Mouse (Mus musculus) right cerebral cortex, postnatal 36 days (tissue): ENCODE measurements at regions not wholly inside any gene's neighbourhood (a gene's known extent, or its start where the extent isn't known, plus 50 kb on each side); places are given as distances from the start of the nearest gene placed in this dataset.
A peak's percentile ranks its signal among the peaks of the same experiment; 100 is the strongest.

Experiments used
- DNase-seq, 2 experiments: peaks; one replicate each; pipeline ENCODE4 v3.0.0; 2022; ENCODE audit warnings: low spot score in 2 of 2, mixed read lengths in 1 of 2

DNA sequence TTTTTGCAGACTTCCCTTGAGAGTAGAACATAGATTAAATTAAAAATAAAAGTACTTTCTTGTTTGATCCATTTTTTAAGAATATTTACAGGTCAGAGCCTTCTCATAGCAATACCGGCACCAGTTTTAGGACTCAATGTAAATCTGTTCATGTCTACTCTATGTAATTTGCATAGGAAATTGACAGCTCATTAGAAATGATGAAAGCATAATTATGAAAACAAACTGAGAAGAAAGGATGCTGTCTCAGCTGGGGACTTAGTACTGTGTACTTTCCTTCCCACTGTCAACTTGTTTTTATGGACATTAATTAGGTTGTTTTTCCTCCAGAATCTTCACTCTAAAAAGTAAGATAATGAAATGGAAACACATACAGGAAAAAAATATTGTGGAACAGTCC, 3344.8 kb upstream of the Gm6569 start:
- no peak for DNase-seq

DNA sequence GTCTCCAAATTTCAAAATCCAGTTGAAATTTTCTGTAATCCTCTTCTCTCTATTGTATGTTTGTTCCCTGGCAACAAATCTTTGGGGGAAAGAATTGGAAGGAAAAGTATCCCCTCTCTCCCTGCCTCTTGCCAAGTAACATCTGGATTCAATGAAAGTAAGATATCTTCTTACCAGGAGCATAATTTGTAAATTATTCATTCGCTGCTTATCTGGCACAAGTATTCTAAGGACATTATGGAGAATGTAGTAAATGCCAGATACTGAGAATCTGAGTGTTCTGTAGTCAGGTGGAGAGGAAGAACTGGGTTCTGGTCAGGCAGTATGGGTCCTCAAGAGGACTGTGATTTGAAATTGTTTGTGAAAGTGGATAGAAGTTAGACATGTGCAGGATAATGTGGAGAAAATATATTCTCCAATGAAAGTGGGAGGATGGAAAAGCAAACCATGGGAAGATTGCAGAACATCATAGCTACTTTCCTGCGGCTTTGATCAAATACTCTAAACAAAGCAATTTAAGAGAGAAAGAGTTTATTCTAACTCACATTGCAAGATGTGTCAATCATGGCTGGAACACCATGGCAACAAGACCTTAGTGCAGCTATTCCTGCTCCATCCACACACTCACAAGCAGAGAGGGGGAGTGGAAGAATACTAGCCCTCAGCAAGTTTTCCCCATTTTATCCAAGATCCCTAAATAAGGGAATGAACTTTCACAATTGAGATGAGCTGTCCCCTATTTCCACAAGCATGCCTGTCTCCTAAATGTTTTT, 3327.1 kb upstream of the Gm6569 start:
- no peak for DNase-seq

DNA sequence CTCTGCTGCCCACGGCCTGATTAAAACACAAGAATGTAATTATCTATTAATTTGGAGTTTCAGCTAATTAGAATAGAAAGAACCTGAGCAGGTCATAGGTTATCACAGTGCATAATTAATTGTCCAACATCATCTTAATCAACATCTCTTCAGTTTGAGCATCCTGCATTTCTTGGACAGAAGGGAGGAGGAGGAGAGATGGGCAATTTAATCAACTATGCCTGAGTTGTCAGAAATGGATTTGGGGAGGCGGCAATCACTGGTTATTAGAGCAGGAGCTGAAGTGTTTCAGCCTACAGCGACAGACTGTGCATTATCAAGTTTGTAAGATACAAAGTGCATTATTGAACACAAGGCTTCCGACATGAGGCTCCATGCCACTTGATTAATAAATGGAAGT, 3313.8 kb upstream of the Gm6569 start:
- DNase-seq = no peak

DNA sequence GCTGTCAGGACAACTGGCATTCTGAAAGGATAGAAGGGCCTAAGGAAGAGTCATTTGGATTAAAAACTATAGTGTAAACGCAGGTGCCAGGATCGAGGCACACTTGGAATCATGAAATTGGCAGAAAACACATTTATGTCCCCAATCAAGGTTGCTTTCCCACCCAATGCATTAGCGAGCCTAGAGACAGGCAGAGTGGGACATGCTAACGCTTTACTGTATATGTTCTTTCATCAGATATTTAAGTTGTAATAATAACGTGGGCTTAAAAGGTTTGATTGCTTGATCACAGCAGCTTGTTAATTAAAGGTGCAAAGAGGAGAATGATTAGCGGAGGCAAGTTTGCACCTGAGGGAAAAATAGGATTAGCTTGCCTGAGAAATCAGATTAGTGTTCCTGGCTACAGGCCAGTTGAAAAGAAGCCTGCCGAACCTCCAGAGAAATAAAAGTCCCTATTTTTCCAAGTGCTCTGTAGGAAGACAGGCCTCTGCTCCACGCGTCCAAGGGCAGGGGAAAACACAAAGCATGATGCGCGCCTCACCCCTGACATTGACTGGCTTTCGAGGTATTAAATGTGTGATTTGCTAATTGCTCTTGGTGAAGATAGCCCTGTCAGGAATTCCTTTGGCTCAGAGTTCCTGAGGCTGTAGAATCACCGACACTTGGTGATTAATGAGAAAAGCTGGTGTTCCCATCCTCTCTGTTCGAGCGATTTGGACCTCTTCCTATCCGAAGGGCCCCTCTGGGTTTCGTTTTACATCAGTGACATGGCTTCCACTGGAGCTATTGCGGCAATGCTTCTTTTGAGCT, 3279.4 kb upstream of the Gm6569 start:
- no peak for DNase-seq

DNA sequence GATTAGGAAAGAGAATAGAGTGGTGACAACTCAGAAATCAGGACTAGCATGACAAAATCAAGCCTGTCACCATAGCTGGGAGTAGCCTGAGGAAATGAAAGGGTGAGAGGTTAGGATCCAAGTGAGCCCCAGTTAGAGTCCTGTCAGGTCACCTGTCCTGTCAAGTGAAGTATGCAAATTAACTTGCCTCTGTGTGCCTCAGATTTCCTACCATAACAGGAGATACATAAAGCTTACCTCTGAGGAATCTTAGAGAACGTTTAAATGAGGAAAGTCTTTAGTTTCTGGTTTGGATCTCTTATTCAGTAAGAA, 3278.8 kb upstream of the Gm6569 start:
- DNase-seq = no peak

DNA sequence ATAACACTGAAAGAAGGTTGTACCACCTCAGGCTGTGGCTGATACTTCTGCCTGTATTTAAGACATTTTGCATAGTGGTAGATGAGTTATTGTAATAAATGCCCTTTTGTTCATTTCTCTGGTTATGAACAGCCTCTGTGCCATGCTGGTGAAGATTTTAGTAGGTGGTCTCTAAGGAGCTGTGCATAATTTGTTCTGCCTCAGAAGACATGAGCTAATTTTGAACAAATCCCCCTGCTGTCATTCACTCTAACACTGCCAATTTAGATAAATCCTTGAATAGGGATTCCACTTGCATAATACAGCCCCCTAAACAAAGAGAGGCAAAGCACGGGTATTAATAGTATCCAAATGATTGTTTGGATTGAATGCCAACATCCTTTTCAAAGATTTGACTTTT, 3240.1 kb upstream of the Gm6569 start:
- no peak for DNase-seq

DNA sequence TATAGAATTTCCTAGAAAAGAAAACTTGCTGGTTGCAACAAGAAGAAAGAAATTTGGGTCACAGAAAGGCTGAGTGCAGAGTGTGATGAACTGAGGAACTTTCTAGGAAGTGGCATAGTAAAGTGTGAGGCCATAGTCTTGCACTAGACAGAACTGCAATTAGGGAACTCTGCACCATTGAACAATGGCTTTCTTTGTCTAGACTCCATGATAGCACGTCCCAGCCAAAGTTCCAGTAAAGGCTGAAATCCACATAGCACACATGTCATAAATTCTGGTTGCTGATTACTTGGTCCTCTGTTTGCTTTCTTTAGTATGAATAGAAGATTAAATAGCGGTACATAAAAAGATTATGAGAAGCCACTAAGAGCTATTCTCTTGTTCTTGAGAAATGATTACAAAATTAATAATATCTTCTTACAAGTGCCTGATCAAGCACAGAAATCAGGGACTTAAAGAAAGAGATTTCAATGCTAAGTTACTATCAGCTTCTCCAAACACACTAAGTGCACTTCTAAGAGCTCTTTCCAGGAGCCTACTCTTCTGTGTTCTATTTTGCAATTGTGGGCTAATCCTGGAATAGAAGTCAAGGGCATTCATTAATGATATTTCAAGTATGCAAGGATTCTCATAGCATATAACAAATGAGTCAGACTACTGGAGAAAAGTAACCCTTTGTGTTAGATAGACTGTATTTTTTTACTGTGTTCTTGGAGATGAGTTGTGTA, 3233.4 kb upstream of the Gm6569 start:
- DNase-seq = no peak

DNA sequence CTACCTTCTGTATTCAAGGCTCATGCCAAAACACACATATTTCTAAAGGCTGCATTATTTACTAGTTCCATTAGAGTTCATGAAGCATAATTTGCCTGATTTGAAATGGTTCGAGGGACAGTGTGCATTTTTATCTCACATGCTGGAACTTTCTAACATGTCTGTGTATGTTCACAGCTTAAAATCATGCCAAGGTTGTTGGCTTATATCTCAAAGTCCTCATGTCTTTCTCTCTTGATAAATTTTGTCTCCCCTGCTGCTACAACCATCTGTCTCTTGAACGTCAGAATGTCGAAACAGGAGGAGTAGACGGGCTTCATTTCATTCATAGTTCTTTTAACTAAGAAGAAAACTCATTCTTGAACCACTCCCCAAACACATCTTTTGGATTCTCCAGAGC, 3229.1 kb upstream of the Gm6569 start:
- no peak for DNase-seq

DNA sequence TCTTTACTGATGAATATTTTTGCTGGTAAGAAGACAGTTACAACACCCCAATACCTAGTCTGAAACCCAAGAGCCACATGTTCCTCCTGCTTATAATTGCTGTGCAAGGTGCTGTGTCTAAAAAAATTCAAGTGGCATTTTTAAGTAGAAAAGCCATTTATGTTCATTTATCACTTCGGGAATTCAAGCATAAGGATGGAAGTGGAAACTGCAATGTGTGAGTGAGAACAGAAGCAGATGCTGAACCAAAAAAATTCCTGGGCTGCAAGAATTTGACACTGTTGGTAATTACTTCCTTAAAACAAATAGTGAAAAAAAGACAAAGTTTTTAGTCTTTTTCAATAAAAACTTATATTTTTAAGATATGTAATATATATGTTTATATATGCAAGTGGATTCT, 3227.5 kb upstream of the Gm6569 start:
- peak; percentile 0 to 5 for DNase-seq

DNA sequence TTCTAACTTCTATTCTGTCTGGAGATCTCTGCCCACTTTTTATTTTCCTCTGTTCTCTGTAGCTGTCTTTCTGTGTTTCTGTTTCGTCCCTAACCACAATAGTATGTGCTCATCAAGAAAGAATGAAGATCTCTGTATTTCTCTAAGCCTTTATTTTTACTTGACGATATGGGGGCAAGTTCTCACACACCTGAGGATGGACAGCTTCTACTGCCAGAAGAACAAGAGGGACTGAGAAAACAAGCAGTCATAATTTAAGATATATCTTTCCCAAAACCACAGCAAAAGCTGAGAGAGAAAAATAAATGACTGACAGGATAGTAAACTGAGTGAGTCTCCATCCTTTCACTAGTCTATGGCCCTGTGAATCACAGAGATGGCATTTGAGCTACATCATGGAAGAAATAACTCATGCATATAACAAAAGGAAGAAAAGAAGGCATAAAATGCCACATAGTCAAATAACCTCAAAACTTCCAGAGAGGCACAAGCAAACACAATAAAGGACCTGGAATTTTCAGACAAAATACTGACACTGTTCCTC, 3216.2 kb upstream of the Gm6569 start:
- no peak for DNase-seq

DNA sequence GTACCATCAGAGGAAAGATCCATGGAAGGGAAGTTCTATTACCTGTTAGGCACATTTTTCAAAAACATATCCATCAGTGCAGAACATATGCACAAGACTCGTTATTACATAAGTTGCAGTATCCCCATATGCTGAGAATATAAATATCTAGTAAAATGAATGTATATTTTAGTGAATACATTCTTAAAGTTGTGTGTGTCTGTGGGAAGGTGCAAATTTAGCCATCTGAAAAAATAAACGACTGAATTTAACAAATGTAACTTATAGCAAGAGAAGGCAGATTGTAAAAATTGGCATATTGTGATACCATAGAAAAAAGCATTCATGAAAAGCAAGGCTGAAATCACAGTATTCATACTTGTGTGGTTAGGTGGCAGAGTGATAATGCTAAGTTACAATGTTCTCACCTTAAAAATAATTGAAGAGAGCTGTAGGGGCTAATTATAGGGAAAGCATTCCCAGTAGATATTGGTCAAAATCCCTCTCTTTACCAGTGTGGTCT, 3193.3 kb upstream of the Gm6569 start:
- no peak for DNase-seq

DNA sequence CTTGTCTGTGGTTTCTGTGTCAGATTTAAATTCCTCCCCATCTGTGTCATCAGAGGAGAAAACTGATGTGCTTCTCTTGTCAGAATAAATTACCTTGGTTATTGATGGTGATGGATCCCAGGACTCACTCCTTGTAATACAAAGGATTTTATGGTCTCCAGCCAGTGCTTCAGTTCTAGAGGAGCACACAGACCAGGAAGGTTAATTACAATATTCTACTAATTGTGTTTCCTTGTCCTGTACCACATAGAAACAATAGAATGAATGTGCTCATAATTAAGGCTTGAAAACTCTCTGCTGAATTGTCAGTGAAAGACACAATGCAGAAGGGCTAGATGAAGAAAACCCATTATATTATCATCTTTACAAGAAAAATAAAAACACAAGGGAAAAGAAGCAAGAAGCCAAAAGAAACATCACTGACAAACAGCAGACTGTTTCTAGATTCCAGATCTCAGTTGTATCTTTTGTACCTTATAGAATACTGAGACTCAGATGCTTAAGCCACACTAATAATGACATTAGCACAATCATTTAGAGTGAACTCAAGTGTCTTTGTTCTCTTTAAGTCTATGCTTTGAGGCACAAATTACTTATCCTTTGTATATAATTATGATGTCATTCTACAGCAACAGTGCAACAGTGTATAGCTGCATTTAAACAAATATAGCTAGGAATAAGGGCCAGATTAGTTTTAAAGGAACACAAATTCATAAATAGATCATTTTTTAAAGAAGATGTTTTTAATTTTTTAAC, 3189.7 kb upstream of the Gm6569 start:
- no peak for DNase-seq

DNA sequence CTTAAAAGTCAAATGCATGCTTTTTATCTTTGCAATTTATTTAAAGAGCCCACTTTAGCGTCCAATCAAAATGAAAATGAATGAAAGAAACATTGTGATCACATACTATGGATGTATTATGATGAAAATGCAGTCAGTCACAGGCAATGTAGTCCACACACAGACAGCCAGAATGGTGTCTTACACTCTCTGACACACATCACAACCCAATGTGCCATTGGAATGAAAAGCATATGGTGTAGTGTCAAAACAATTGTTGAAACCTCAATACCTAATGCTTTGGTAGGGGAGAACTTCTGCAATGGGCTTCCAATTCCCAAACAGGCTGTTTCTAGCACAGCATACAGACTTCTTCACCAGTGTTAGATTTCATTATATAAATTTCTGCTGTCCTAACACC, 3158.8 kb upstream of the Gm6569 start:
- no peak for DNase-seq

DNA sequence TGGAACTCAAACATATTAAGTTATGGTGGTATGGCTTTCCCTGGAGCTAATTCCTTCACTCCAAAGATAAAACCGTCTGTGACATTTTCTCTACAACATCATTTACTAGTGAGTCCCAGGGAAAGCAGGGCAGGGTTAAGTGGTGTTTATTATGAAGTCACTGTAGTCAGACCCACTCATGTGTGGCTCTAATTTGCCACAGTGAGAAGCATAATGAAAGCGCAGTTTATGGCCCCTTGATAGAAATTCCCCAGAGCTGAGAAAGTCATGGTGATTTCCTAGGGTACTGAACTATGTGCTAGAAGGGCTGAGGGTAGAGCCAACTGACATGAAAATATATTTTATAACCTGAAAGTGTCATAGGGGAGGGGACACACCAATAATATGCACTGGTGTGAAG, 3129.8 kb upstream of the Gm6569 start:
- DNase-seq = no peak

DNA sequence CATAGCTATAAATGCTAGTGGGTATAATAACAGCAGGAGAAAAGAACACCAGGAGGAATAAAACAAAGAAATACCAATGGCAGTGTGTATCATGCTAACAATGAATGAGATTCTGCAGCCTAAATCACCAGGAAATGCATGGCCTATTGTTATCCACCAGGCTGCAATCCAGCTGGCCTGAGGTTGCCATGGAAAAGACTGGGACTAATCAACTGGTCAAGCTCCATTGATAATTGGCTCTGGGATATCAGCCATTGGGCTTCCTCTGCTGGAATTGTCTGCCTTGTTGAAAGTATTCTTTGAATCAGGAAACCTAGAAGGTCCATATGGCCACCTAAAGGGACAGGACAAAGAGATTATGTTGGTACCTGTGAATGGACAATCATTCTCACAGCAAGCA, 3120.6 kb upstream of the Gm6569 start:
- no peak for DNase-seq

DNA sequence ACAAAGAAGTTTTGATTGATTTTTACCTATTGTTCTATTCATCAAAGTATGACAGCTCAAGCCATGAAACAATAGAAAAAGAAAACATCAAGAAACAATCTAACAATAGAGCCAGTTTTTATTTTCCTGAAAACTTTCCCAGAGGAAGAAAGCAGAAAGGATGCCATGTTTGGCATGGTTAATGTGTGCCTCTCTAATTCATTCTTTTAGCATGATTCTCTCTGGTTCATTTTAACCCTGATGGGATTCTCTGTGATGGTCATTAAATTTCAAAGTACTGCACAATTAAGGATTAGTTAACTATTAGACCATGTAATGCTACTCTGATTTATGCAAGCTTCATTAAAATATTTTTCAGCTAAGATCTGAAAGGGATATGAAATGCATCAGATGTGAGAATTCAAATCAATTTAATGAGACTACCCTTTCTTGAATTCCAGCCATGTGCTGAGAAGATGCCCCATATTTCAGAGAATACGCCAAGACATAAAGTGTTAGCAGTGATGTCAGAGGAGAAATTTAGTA, 3106.9 kb upstream of the Gm6569 start:
- no peak for DNase-seq

DNA sequence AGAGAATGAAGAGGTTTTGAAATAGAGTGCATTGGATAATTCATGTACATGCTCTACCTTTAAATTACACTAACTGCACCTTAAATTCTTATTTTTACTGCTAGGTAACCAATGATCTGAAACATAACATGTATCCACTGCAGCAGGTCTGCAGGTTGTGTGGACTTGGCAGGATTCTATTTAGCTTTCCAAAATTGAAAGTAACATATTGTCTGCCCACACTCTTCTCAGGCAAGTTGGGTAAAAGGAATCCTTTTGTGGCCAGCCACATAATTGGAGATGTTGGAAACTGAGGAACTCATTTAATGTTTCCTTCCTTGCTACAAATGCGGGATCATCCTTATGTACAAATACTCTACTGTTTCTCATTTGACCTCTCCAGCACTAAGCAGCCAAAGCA, 3106.4 kb upstream of the Gm6569 start:
- DNase-seq = no peak

DNA sequence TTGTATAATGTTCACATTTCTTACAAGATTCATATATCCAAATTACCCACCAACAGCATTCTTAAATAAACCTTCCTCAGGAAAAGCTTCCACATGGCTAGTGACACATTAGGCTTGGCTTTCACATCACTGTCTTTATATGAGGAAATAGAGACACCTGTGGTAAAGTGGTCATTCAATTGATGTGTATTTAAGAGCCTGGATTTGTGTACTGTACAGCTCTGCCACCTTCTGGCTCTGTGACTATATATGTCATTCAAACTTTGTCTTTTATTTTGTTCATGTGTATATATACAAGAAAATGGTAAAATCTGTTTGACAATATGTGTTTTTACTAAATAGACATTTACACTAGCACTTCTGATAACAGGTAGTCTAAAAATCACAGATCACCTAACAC, 3090.1 kb upstream of the Gm6569 start:
- no peak for DNase-seq

DNA sequence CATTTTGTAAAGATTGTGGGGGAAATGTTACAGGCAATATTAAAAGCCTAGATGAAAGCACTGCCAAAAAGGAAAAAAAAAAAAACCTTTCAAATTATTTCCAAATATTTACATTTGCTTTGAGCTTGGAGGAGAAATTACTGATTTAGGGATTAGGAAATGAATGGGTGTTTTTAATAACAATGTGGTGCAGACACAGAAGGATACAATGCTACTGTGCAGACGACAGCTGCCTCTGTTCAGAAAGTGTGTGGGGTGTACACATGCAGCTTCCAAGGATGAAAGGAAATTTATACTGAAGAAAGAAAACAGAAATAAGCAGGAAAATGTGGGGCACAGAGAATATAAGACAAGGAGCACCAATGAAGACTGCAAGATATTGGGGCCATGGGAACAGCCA, 3070.3 kb upstream of the Gm6569 start:
- DNase-seq = no peak

DNA sequence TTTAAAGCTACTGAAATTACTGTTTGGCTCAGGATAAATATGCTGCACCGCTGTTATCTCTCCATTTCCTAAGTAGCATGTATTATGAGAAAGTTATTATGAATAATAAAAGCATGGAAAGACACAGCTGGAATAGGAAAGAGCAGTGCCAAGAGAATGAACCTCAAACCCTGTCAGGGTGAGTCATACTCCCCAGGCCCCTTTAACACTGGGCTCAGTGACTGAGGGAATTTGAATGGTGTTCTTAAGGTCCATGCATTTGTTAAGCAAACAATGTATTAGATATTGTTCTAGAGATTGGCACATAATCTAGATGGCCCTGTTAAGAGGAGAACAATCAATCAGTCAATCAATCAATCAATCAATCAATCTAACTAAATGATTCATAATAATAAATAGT, 3069.8 kb upstream of the Gm6569 start:
- no peak for DNase-seq

DNA sequence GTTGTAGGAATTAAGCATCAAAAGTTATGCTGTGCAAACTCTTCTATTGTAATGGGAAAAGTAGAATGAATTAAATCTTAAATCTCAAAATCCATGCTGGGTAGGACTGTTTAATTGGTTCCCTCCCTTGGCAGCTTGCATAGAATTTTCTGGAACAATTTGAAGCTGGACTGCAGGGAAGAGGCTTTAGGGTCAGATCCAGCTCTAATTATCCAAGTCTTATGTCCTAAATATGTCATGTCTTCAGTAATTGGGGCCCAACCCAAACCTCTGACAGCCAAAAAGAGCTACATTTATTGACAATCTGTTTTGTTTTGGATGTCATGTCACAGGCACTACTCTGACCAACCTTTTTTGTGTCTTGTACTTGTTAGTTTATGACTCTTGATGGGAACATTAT, 3068.9 kb upstream of the Gm6569 start:
- DNase-seq = no peak
